ENCODE assay signal across 14 mouse cellular contexts in the genomic region with DNA sequence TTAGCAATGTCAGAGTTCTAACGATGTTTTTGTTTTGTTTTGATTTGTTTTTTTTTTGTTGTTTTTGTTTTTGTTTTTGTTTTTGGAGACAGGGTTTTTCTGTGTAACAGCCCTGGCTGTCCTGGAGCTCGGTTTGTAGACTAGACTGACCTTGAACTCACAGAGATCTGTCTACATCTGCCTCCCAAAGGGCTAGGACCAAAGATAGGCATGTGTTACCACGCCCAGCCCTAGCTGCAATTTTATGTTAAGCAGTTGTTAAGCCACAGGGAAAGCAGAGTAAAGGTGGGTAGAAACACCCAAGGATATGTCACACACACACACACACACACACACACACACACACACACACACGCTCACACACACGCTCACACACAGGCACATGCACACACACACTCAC.
"Had no signal": no experiment of that assay in that cellular context is flagged by ENCODE, and none has a peak within 500 bp of the region (broad histone marks: within the 10 kb centered on the region; RNA-seq: fewer than 3 reads in every experiment).

No protein-coding gene starts in this region.

- H3K4me1 ChIP-seq: stomach, embryonic 15.5 days had no signal

- H3K27me3 ChIP-seq: midbrain, embryonic 13.5 days; midbrain, embryonic 15.5 days; neural tube, embryonic 12.5 days; stomach, embryonic 15.5 days had no signal

- H3K4me3 ChIP-seq: midbrain, embryonic 13.5 days; midbrain, embryonic 15.5 days; neural tube, embryonic 12.5 days; stomach, embryonic 15.5 days had no signal

- H3K9ac ChIP-seq: lung, embryonic 14.5 days; midbrain, embryonic 13.5 days; midbrain, embryonic 15.5 days; neural tube, embryonic 12.5 days; stomach, embryonic 15.5 days had no signal

- ATAC-seq: midbrain, embryonic 13.5 days; midbrain, embryonic 15.5 days had no signal

- H3K4me2 ChIP-seq: lung, embryonic 14.5 days; midbrain, embryonic 11.5 days; midbrain, embryonic 13.5 days; midbrain, embryonic 15.5 days; neural tube, embryonic 12.5 days; stomach, embryonic 15.5 days had no signal

- DNase-seq: lung, adult 18-20 months; lung, embryonic 14.5 days; lung, postnatal 10 days; lung, postnatal 4 days; right cerebral cortex, postnatal 14 days; thymus, adult 2 months; thymus, postnatal 25 days; thymus, postnatal 4 days had no signal

- H3K9me3 ChIP-seq: midbrain, embryonic 13.5 days; midbrain, embryonic 15.5 days; neural tube, embryonic 12.5 days; stomach, embryonic 15.5 days had no signal

- H3K36me3 ChIP-seq: stomach, embryonic 15.5 days had no signal

- H3K27ac ChIP-seq: midbrain, embryonic 13.5 days; midbrain, embryonic 15.5 days; neural tube, embryonic 12.5 days; stomach, embryonic 15.5 days; stomach, postnatal 0 days had no signal
